Mouse (Mus musculus) colon, adult 2 months (tissue): ENCODE measurements around the gene Tbc1d12. TPM values are rescaled to one million over a fixed set of nuclear protein-coding genes. Genes with fewer than 3 reads are reported as not detected.

ENCODE experiments used
- polyA plus RNA-seq: library from polyadenylated mRNA; depleted of rRNA; stranded (reverse); fragments of >200 nt; gene quantifications from 2 replicates; pipeline ENCODE4 v1.2.3, GENCODE M21; 2012; rRNA removed

Gene Tbc1d12
- polyA plus RNA-seq, result 3.9 and 4.6 TPM in 2 replicates

DNA sequence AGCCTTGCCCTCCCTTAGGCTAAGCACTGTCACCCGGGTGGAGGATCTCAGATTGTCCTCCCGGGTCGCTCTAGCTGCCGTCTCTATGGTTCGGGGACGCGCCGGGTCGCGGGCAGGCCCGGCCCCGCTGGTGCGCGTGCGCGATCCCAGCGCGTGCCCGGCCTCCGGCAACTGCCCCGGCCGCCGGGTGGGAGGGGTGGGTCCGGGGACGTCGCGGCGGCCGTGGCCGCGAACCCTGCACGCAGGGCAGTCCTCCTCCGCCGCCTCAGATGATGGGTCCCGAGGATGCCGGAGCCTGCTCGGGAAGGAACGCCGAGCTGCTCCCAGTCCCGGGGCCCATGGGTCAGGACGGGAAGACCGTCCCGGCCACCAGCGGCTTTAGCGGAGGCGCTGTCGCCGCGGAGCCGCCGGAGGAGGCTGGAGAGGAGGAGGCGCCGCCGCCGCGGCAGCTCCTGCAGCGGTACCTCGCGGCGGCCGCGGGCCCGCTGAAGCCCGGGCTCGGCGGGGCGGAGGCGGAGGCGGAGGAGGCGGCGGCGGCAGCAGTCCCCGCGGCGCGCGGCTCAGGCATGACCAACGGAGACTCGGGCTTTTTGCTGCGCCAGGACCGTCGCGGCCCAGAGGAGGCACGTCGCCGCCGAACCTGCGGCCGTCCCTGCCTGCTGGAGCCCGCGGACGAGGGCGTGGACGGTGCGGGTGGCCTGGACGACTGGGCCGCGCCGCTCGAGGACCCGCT, at the start of gene Tbc1d12:
Gene Tbc1d12 (plus strand): TSS at position 142 of the 733 bp plus-strand sequence.

DNA sequence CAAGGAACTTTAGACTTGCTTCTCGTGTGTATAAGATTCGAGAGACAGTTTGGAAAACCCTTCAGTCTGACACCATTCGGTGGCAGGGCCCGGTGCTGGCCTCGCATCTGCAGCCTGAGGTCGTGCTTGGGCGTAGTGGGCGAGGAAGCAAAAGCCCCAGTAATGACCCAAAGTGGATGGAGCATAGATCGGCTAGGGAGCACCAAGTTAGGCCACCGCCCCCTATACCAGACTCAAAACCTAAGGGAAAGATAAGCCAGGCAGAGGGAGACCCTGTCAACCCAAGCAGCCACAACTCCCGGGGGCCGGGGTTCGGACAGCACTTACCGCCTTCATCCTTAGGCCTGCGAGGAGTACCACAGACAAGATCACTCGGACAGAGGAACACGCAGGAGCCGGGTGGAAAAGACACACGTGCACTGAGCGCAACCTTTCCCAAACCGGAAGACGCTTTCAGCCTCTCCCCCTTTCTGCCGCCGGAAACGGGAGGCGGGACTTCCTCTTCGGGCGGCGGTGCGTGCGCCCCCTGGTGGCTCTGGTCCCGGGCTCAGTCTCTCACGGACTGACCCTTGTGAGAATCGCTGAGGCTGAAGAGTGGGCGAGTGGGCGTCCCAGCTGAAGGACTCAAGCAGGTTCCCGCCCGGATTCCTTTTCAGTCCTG, 17.5 kb upstream of the Tbc1d12 start, which contains the start of gene Noc3l:
Gene Noc3l (minus strand): TSS at position 472 of the 661 bp plus-strand sequence.

DNA sequence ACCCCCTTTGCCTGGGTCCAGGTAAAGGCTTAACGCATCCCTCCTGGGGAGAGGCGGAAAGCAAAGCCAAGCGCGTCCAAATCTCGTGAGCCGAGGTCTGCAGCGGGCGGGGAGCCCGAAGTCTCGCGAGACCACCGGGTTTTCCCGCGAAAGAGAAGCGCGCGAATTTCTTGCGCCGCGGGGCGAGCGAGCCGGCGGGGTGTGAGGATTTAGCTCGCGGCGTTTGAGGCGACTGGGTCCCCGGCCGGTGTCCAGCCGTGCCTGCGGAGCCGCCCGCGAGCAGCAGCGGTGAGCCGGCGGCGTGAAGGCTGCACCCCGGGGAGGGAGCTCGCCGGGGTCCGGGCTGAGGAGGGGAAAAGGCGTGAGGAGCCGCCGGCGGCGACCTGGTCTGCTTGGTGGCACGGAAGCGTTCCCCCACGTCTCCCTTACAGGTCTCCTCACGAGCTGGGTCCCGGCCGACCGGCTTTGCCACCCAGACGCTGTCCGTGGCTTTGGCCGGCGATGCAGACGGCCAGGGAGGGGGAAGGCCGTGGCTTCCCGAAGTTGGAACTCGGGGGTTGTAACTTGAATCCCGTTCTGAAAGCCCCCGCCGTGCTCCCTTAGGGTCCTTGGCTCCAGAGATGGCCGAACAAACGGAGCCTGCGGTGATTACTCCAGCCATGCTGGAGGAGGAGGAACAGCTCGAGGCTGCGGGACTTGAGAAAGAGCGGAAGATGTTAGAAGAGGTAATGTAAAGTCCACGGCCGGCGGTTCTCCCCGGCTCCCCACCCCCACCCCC, 94.6 kb downstream of the Tbc1d12 start, which contains the start of gene Hells:
Gene Hells (plus strand): TSS at position 128 of the 778 bp plus-strand sequence.

Other genes with a start within 250 kb of the Tbc1d12 start
- 1.3 TPM in 2 replicates for gene Noc3l, start 17.3 kb upstream of the Tbc1d12 start, polyA plus RNA-seq
- 0.74 and 1.1 TPM in 2 replicates for gene Hells, start 94.3 kb downstream of the Tbc1d12 start, polyA plus RNA-seq
- 325 and 487 TPM in 2 replicates for gene Cyp2c55, start 170.4 kb downstream of the Tbc1d12 start, polyA plus RNA-seq
- gene Cyp2c65, start 224.4 kb downstream of the Tbc1d12 start, polyA plus RNA-seq, result 27.5 and 32.6 TPM in 2 replicates